15 mouse cellular contexts compared by ENCODE assay signal in the genomic region with DNA sequence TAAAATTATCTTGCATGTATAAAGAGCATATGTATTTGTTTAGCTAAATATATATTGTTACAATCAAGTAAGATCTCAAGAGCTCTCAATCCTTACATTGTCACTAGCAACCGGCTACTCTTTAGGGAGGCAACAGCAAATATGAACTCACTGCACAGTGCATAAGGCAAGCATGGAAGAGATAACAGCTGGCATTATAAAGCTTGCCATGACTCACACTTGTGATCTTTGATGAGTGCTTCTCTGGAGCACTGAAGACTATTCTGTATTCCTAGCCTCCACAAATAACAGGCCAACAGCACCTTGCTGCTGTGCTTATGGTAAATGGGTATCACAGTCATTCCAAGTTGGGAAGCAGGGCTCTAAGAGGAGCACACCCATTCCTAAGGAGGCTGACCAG.
"Had no signal": no experiment of that assay in that cellular context is flagged by ENCODE, and none has a peak within 500 bp of the region (broad histone marks: within the 10 kb centered on the region; RNA-seq: fewer than 3 reads in every experiment).

No protein-coding gene starts in this region.

- H3K4me1 ChIP-seq: kidney, embryonic 15.5 days; limb, embryonic 15.5 days; liver, embryonic 12.5 days; midbrain, embryonic 10.5 days; neural tube, embryonic 15.5 days had no signal

- H3K36me3 ChIP-seq: kidney, embryonic 15.5 days; limb, embryonic 15.5 days; liver, embryonic 12.5 days; midbrain, embryonic 10.5 days; neural tube, embryonic 15.5 days had no signal

- H3K27ac ChIP-seq: kidney, embryonic 15.5 days; limb, embryonic 15.5 days; liver, embryonic 12.5 days; midbrain, embryonic 10.5 days; neural tube, embryonic 15.5 days; stomach, postnatal 0 days had no signal

- H3K27me3 ChIP-seq: kidney, embryonic 15.5 days; limb, embryonic 15.5 days; liver, embryonic 12.5 days; neural tube, embryonic 15.5 days had no signal

- DNase-seq: kidney, adult 18-20 months; kidney, postnatal 14 days; layer of hippocampus, postnatal 36 days; lung, embryonic 14.5 days; lung, postnatal 10 days; lung, postnatal 4 days; right cerebral cortex, postnatal 14 days; thymus, postnatal 4 days had no signal

- H3K4me3 ChIP-seq: kidney, embryonic 15.5 days; limb, embryonic 15.5 days; liver, embryonic 12.5 days; midbrain, embryonic 10.5 days; myocyte; neural tube, embryonic 15.5 days had no signal

- ATAC-seq: liver, embryonic 12.5 days had no signal
